Mouse (Mus musculus) embryo, embryonic 11 days (tissue): ENCODE measurements around the gene Nprl3.
A peak's percentile ranks its signal among the peaks of the same experiment; 100 is the strongest.

ENCODE experiments used
- DNase-seq: peaks from one replicate; pipeline ENCODE4 v3.0.0-alpha.2; 2015

Gene Nprl3

GRCm38 (mm10) chr11:32194626-32195025 is 72.9 kb downstream of the Nprl3 start:
- no peak for DNase-seq

GRCm38 (mm10) chr11:32194086-32194485 is 73.4 kb downstream of the Nprl3 start:
- no peak for DNase-seq

GRCm38 (mm10) chr11:32193156-32193555 is 74.4 kb downstream of the Nprl3 start:
- no peak for DNase-seq

GRCm38 (mm10) chr11:32190603-32191110 is 76.8 kb downstream of the Nprl3 start:
- no peak for DNase-seq

GRCm38 (mm10) chr11:32190119-32190518 is 77.4 kb downstream of the Nprl3 start:
- no peak for DNase-seq

GRCm38 (mm10) chr11:32189434-32189833 is 78.1 kb downstream of the Nprl3 start:
- no peak for DNase-seq

- DNase-seq = no peak
Observed at GRCm38 (mm10) chr11:32188881-32189280, 78.6 kb downstream of the Nprl3 start.

- no peak for DNase-seq
Observed at GRCm38 (mm10) chr11:32187256-32187655, 80.3 kb downstream of the Nprl3 start.

GRCm38 (mm10) chr11:32186031-32186430 is 81.5 kb downstream of the Nprl3 start:
- no peak for DNase-seq

GRCm38 (mm10) chr11:32184469-32184868 is 83.0 kb downstream of the Nprl3 start:
- no peak for DNase-seq

GRCm38 (mm10) chr11:32181973-32182868 is 85.3 kb downstream of the Nprl3 start:
- peak; percentile 69 for DNase-seq

GRCm38 (mm10) chr11:32181246-32181645 is 86.3 kb downstream of the Nprl3 start:
- no peak for DNase-seq

- no peak for DNase-seq
Observed at GRCm38 (mm10) chr11:32178506-32178905, 89.0 kb downstream of the Nprl3 start.
